Mouse (Mus musculus) adrenal gland, postnatal 25 days (tissue): ENCODE measurements at regions not wholly inside any gene's neighbourhood (a gene's known extent, or its start where the extent isn't known, plus 50 kb on each side); places are given as distances from the start of the nearest gene placed in this dataset.

Experiments used
- DNase-seq: peaks from one replicate; pipeline ENCODE4 v3.0.0; 2021; ENCODE audit warnings: mixed read lengths

DNA sequence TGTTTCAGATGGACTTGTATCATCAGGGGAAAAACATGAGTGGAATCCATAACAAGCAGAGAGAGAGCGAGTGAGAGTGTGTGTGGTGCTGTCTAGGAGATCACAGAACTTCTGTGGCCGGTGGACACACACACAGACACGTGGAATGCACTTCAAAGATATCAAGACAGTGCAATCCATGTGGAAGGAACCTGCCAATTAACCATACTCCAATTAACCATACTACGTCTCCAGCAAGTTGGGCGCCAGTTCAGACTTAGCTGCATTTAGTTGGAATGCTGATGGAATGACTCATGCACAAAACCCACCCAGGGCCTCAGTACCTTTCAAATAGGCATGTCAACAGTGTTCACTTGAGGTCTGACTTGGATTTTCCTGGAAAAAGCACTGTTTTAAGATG, 172.8 kb upstream of the Rnd3 start:
- no peak for DNase-seq

DNA sequence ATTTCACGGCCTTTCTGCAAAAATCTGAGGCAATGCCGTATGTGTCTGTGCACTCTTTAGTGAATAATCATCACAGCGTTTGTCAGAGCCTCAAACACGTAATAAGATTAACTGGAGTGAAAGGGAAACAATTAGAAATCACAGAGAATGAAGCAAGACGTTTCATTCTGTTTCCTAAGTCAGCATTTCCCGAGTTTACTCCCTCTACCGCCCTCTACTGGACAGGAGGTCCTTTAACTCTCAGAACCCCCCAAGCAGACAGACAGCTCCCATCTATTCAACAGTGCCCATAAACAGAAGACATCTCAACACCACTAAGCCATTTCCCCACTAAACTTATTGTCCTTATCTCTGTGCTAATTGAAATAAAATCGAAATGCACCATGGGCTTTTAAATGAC, 167.5 kb upstream of the Rnd3 start:
- DNase-seq = no peak

DNA sequence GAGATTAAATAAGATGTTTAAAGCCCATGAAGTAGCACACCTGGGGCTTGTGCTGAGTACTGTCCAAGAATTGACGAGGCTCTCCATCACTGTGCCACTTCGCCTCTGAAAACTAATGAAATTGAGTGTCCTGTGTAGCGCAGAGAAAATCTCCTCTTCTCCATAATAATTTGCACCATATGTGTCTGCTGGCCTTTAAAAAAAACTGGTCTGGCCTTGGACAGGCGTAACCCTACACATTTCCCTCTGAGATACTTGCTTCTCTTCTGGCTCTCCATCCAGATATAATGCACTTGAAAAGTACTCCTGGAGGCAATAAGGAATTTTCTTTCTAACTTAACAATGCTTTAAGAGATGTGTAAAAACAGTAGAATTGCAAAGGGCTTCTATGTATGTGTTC, 164.5 kb upstream of the Rnd3 start:
- DNase-seq = no peak

DNA sequence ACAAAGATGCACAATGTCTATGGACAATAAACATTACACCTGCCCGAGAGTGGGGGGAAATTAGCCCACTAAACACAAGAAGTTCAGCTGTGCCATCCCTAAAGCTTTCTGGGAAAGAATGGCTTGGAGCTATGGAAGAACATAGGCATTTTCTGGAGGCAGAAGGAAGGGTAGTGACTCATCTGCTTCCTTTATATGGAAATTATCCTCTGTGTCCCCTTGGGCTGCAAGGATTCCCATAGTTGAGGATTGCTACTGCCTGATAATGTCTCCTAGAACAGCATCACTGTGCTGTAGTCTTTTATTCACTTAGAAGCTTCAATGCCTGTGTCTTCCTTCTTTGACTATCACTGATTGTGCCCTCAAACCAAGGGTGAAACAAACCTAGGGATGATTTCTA, 157.3 kb upstream of the Rnd3 start:
- no peak for DNase-seq

DNA sequence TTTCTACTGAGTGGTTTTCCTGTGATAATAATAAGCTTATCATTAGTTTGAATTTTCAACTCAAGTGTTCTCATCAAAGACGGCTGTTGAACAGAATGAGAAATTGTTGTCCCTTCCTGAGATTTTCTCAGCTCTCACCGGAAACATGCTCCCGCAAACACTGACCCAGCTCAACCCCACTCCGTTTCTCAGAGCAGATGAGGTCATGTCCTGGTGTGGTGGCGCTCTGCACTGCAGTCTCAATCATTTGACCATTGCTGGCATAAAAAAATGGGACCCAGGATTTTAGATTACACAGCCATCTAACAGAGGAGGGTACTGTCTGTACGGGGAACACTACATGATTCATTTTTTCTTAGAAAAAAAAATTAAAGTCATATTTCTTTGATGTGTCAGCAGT, 156.5 kb upstream of the Rnd3 start:
- DNase-seq = peak; percentile 42

DNA sequence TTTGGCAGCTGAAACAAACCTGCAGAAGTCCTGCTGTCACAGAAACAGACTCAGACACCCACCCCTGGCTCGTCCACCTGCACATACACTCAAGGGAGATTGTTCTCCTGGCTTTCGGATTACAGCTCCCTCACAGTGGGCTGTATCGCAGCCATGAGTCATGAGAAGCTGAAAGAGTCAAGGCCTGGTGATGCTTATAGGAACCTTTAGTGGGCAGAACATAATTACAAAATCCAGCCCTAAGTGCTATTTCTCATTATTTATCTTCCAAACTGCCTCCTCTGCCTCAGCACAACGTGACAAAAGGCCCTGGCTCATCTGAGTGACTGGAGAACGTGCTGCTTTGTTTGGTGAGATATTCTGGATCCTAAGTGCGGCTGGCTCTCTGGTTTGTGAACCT, 155.8 kb upstream of the Rnd3 start:
- peak; percentile 3 for DNase-seq

DNA sequence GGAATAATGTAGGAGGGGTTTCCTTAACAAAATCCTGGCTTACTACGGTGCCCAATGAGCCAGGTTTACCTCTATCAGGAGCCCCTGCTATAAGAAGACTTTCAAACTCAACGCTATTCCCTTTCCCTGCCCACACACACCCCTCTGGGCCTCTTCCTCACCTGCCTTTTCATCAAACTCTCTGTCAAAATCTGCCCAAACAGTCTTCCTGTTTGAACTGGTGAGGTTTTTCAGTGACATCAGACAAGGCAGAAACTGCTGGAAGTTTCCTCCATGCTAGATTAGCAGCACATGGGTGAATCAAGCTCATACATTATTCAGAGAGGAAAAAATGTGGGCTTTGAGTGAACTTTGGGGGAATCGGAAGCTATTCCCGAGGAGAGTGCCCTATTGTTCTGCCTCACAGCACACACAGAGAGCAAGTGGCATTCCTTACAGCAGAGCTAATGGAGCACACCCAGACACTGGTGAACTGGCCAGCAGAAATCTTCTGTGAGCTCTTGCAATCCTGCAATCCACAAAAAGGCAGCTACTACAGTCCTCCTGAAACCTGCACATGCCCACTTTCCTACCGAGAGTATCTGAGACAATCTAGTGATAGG, 141.8 kb upstream of the Rnd3 start:
- no peak for DNase-seq

DNA sequence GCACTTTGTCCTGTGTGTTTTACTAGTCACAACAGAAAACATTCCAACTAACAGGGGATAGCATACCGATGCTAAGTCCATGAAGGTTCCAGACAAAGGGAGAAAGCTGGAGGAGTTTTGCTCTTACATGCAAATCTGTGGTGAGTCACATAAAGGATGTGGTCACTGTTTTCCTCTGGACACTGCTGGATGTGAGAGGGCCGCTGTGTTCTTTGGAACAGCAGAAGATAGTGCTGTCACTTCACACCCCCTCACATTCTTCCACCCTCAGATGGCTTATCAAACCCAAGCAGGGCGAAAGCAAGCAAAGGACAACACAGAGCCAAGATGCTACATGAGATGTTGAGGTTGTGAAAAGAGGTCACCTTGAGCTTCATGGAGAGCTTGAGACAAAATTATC, 139.8 kb upstream of the Rnd3 start:
- no peak for DNase-seq

DNA sequence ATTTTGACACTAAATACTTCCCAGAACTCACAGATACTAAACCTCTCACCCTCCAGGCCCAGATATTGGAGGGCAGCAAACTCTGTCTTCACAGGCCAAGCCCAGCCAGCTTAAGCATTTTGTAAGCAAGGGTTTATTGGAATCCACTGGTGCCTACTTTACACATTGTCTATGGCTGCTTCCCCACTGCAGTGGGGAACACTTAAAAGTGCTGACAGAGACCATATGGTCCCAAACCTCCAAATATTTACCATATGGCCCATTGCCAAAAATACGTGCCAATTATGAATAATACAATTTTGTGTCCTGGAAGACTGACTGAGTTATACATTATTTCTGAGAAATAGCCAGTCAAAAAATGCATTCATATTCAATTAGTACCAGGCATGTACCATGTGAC, 136.7 kb upstream of the Rnd3 start:
- no peak for DNase-seq

DNA sequence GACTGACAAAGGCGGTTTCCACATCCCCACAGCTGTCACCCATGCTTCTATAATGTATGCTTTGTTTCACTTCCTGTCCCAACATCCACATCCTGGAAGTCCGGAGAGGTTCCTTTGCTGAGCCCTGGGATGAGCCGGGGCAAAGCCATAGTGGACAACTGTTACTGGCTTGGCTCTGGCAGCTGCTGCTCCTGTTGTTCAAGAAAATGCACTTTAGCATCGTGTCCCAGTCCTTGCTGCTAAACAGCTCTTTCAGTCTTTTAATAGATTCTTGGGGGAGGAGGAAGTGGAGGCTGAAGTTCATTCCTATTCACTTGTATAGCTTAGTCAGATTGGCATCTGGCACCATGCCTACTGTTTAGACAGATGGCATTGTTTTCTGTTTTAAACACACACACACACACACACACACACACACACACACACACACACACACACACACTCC, 135.9 kb upstream of the Rnd3 start:
- DNase-seq = no peak

DNA sequence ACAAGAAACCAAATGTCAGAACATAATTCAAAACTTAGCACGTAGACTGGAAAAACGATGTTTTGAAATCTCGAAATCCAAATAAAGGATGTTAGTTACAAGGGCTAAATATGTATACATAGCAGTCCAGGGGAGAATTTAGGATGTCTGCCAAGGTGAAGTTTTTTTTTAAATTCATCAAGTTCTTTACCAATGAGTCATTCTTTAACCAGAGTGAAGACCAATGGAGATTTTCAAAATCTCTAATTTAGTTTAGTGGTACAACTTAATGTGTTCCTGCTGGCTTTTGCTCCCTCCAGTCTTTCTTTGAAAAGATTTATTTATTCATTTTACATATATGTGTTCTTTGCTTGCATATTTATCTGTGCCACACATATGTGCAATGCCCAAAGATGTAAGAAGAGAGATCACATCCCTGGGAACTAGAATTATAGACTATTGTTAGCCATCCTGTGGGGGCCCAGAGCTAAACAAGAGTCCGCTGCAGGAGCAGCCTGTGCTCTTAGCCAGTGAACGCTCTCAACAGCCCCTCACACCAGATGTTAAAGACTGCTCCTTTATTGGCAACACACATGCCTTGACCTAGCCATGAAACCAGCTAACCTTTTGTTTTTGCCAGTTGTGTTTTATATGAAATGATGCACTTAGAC, 130.6 kb upstream of the Rnd3 start:
- no peak for DNase-seq

DNA sequence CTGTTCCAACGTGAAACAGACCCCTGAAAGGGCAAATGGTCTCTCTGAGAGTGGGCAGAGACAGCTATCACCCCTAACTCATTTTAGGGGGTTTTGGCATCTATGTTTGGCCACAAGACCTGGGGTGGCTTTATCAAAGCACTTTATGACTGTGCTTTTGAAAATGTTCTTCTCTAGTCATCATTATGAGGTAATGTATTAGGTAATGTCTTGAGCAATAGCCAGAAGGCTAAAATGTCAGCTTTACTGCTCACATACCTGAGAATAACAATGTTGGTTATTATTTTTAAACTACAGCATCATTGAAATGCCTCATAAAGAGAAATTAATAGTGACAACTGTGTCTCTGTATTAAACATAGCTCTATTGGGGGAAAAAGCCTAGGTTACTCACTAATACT, 129.9 kb upstream of the Rnd3 start:
- DNase-seq = no peak

DNA sequence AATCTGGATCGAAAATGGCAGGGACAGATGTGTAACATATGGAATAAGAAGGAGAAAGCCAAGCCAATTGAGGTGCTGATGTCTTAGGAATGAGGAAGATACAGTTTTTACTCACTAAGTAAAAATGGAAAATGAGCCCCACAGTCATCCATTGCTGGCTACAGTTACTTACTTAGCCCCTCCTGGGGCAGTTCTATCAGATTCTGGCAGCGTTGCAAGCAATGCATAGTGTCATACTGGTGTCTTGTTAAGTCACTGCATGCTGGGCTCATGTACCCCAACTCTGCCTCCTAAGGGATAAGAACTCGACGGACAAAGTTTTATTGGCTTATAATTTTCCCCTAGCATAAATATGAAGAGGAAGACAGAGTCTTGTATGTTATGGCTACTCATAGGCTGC, 129.4 kb upstream of the Rnd3 start:
- DNase-seq = no peak

DNA sequence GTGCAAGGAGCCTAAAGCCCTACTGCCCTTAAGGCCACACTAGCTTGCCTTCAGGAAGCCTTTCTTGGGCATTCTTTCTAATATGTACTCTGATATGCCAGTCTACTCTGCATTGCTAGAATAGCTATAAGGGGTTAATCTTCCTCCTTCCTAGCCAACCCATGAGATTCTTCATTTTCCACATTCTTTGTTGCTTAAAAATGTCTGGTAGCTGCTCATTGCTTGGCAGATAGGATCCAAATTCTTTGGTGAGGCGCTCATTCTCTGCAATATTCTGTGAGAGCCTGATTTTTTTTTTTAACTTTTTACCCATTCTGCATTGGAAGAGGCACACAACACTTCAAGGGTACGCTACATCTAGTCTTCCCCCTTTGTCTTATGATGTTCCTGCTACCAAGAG, 127.7 kb upstream of the Rnd3 start:
- DNase-seq = no peak

DNA sequence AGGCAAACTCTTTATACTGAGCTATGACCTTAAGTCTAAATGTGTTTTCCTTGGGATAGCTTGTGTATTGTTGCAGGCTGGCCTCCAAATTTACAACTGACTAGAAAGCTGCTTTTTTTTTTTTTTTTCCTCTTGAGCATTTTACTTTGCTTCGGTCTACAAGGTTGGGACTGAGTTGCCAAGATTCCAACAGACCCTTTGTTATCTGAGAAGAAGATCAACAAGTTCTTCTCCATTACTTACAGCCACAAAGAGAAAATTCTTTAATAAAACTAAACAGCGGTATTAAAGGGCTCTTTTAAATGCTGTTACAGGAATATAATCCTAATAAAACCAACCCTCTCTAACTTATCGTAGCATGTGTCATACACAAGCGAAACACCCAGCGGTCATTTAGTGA, 124.4 kb upstream of the Rnd3 start:
- no peak for DNase-seq

DNA sequence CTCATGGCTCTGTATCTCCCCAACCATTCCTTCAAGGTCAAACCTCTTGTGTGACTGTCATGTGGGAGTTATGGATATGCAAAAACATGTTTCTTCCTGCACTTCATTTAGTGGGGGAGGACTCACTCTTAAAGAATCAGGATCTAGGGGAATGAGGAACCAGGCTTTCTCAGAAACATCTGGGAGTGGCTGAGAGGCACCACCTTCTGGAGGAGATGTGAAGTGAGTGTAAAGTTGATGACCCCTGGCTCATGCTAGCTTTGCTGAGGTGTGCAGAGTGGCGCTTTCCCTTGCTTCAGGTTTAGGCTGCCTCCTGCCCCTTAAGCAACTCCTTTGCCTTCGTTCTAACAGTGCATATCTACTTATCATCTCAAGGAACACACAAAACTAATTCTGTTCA, 119.6 kb upstream of the Rnd3 start:
- no peak for DNase-seq

DNA sequence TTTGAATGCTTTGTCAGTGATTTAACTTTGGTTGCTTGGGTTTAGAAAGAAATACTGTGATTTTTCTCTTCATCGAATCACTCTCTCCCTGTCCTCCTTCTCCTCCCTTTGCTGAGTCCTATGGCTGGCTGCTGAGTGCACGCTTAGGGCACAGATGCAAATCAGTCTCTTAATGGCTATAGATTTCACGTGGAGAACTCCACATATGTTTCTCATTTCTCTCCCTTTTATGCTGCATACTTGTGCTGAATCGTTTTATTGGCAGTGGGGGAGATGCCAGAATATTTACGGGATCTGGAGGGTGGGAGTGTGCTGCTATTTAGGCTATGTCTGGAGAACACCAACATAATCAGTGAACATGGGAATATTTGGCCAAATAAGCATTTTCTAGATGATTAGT, 118.8 kb upstream of the Rnd3 start:
- DNase-seq = no peak

DNA sequence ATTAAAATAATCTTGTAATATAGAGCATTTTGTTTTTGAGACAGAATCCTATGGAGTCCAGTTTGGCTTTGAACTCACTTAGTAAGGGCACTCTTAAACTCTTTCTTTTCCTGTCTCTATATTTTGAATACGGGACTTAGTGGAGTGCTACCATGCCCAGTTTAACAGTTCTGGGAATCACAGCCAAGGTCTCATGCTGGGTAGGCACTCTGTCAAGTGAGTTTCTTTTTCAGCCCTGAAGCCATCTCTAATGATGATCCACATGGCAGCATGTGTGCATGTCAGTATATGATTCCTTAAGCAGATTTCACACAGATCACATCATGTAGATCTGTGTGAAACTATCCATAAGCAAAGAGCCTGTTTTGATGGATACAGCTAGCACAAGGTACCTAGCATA, 113.6 kb upstream of the Rnd3 start:
- no peak for DNase-seq

DNA sequence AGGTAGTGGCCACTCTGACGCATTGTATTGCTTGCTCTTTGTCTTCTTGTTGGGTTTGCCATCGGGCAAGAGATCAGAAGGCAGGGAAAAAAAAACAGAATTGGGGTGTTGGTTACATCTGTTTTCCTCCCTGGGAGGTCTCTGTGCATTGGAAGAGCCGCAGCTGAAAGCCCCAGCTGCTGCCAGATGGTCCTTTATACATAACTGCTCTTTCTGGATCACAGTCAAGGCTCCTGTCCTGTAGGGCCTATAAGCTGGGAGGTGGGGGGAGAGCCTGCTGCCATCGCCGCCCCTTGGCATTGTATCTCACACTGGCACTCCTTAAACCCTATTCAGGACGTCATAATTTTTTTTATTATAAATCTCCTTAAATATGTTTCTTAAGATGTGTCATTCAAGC, 101.9 kb upstream of the Rnd3 start:
- no peak for DNase-seq

DNA sequence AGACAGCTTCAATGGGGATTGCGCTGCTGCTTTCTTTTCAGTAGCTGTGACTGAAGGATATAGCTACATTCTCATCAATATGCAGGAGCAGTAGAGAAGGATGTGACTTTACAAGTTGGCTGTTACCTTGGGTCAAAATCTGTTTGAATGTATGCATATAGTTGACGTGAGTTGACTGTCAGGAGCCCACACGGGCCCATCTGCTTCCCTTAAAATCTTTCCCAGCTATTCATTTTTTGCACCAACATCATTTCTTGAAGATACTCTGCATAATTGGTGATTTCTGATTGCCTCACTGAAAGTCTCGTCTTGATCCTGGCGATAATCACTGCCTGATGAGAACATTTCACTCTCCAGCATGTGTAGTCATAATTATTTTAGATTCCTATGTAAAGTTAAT, 92.7 kb upstream of the Rnd3 start:
- DNase-seq = no peak

DNA sequence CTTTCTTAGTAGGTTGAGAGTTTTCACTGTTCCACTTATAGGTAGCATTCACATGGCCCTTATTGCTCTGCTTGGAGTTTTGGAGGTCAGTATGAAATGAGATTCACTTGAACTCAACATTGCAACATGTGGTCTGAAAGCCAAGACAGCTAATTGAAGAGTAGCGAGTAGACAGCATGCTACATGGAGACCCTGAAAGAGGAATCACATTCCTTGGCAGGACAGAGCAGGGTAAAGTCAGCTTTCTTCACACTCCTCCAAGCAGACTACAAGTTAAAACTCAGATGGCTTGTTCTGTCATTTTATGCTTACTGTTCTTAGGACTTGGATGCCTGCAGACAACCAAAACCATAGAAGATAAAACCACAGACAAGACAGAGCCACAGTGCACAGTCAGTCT, 91.1 kb upstream of the Rnd3 start:
- DNase-seq = no peak

DNA sequence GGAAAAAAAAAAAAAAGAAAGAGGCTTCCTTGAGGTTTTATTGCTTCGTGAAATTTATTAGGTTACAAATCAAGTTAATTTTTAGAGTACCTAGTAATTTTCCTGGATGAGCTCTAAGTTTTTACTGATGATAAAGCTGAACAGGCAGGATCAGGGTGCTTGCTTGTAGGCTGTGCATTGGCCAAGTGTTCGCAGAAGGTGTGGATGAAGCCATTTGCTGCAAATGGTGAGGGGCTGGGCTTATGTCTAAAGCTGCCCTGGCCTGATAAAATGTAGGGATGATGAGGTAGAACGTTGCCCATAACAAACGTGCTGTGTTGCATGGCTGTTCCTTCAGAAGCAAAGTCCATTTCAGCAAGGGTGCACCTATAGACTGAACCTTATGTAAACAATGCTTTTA, 90.1 kb upstream of the Rnd3 start:
- no peak for DNase-seq

DNA sequence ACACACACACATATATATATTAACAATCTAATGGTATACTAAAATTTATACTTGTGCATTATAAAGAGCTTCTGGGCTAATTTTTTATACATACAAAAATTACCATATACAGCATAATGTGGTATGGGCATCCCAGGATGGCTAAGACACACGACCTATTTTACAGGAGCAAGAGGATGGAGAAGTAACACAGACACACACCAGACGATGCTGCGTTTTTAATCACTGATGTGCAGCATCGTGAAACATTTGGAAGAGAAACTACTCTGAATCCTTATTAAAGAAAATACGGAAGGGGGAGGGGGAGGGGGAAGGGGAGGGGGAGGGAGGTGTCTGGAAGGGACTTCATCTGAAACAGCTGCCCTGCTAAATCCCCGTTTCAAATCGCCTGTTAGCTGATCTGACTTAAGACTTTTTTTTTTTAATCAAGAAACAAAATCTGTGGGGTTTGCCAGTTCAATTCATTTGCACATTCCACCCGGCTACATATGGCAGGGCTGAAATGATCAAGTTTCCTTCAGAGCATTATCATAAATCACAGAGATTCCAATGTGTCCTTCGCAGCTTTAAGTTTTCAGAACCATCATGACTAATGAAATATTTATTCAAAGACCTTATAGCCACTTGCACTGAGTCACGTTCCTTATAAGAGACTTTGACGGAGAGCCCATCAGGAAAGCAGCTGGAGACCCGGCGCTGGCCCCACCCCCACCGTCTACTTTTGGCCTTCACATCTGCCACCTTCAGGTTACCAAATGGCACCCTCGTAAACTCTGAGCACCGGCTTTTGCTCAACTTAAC, 89.4 kb upstream of the Rnd3 start:
- no peak for DNase-seq

DNA sequence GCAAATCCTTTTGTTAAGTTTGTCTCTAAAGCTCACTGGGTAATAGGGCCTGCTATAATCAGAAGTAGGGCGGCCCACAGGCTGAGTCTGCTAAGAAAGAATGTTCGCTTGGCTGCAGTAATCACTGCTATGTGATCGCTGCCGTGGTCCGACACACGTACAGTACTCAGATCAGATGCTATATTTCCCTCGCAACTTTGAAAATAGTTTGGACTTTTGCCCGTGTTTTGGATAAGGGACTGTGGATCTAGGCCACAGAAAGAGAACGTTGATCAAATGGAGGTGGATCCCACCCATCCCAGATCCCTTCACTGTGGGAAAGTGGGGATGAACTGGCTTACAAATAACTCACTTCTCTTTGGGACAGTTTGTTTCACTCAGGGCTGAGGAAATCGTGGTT, 88.5 kb upstream of the Rnd3 start:
- DNase-seq = no peak
